Mouse (Mus musculus): ENCODE results near the gene Tas2r139. TPM values are rescaled to one million over a fixed set of nuclear protein-coding genes. Genes with fewer than 3 reads are reported as not detected.
"Not testable (repeated sequence)": the region's sequence is repeated elsewhere in the genome, so short reads cannot be mapped to it uniquely, and the experiment has no call there.

The Tas2r139 gene
- not detected in 2 replicates for polyA plus RNA-seq (2015; fragmentation: Nextera tagmentation; extraction: Ambion mirVana)

DNA sequence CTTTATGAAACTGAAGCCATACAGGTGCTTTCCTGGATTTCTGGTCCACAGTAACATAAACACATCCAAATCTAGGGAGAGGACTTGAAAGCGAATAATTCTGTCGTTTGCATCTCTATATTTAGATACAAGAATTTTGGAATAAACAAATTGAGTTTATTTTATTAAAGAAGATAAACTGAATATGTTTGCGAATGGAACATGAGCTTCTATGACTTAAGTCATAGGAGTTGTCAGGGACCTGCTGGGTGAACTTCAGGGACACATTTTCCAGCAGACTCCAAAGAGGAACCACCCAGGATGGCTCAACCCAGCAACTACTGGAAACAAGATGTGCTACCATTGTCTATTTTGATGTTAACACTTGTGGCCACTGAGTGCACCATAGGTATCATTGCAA lies at the start of gene Tas2r139:
Gene Tas2r139, plus strand, starts transcription at position 301 of the 400 bp plus-strand sequence.
- Histone ChIP-seq H3K4me2 (no peak within 1 kb of the TSS), H3K36me3 (replicated peaks) (no peaks in the 10 kb centered on the region), H3K27ac (replicated peaks) (no peak within 1 kb of the TSS), H3K27me3 (no peaks in the 10 kb centered on the region), H3K9me3 (replicated peaks) (no peaks in the 10 kb centered on the region), H3K9ac (no peak within 1 kb of the TSS), H3K4me3 (replicated peaks) (no peak within 1 kb of the TSS), H3K4me1 (replicated peaks) (no peaks in the 10 kb centered on the region)
- WGBS (ENCODE audit: insufficient replicate concordance): 52% methylated on average over 3 of the region's 3 CpGs
- ATAC-seq (ENCODE audit: insufficient read depth): no peak

DNA sequence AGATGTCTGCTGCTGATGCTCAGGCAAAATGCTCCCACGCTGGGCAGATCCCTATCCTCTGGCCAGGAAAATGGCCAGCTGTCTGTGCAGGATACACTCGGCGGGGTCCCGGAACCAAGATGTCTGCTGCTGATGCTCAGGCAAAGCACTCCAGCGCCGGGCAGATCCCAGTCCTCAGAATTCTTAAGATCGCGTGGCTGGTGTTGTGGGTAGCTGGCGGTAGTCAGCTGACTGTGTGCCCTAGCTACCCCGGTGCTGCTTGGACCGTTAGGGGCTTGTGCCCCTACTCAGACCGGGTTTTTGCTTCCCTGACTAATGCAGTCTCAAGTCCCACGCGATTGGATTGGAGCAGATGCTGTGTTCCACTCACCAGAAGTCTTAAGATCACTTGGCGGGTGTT lies 10.4 kb downstream of the Tas2r139 start:
- not testable (repeated sequence) for H3K36me3 ChIP-seq (replicated peaks); H3K4me3 ChIP-seq (replicated peaks); ATAC-seq (ENCODE audit: insufficient read depth); H3K27me3 ChIP-seq; H3K27ac ChIP-seq (replicated peaks); H3K4me1 ChIP-seq (replicated peaks); H3K9ac ChIP-seq; H3K9me3 ChIP-seq (replicated peaks); H3K4me2 ChIP-seq
- 57% methylated on average over 15 of the region's 15 CpGs for WGBS (ENCODE audit: insufficient replicate concordance)

DNA sequence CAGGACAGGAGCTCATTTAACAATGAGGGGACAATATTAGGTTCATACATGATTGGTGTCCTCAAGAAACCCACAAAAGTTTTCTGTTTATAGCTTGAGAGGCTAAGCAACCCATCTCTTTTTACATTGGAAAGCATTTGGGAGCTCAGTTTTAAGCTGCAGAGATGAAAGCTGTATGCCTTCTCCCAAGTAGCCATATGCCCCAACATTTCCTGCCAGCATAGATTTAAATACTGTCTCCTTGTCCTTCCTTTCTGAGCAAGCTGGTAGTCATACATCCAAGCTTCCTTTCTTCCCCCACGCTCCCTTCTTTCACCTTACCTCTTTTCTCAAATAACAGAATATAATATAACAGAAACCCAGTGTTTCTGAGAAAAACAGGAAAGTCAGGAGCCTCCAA lies 41.7 kb downstream of the Tas2r139 start:
- ATAC-seq (ENCODE audit: insufficient read depth): no peak
- H3K4me1 ChIP-seq (replicated peaks): no peaks in the 10 kb centered on the region

DNA sequence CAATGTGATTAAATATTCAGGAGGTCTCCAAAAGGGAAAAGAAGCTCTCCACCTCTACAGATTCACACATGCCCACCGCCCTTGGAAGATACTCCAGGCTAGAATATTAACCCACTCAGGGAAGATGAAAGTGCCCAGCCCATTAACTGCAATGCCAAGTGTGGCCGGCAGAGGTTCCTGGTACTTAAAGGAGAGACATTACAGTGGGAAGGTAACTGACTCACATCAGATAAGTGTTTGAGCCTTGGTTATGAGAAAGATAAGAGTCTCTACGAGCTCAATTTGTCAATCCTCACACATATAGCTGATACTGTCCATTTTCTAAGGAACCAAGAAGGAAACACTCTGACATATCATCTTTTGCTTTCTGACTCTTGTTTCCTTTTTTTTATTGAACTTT lies 45.5 kb downstream of the Tas2r139 start:
- H3K4me3 ChIP-seq (replicated peaks): no peak overlapping the region
- no peak overlapping the region for H3K9ac ChIP-seq
- H3K9me3 ChIP-seq (replicated peaks): no peaks in the 10 kb centered on the region
- H3K4me1 ChIP-seq (replicated peaks): no peaks in the 10 kb centered on the region
- no peaks in the 10 kb centered on the region for H3K27me3 ChIP-seq
- H3K27ac ChIP-seq (replicated peaks): no peak overlapping the region
- no peak overlapping the region for H3K4me2 ChIP-seq
- ATAC-seq (ENCODE audit: insufficient read depth): no peak
- 26% methylated on average over 3 of the region's 3 CpGs for WGBS (ENCODE audit: insufficient replicate concordance)
- no peaks in the 10 kb centered on the region for H3K36me3 ChIP-seq (replicated peaks)

More for the DNA sequence above, 41.7 kb downstream of the Tas2r139 start:
- WGBS (ENCODE audit: insufficient replicate concordance): 38% methylated on average over 1 of the region's 1 CpGs
- H3K4me3 ChIP-seq (replicated peaks): no peak overlapping the region
- no peaks in the 10 kb centered on the region for H3K36me3 ChIP-seq (replicated peaks)
- H3K27ac ChIP-seq (replicated peaks): no peak overlapping the region
- no peak overlapping the region for H3K4me2 ChIP-seq
- no peaks in the 10 kb centered on the region for H3K27me3 ChIP-seq
- no peaks in the 10 kb centered on the region for H3K9me3 ChIP-seq (replicated peaks)
- no peak overlapping the region for H3K9ac ChIP-seq

Other genes with a start within 250 kb of the Tas2r139 start
- not detected in 2 replicates for gene Sval1, start 189.3 kb upstream of the Tas2r139 start, polyA plus RNA-seq (2015; fragmentation: Nextera tagmentation; extraction: Ambion mirVana)
- not detected in 2 replicates for gene Sval3, start 172.8 kb upstream of the Tas2r139 start, polyA plus RNA-seq (2015; fragmentation: Nextera tagmentation; extraction: Ambion mirVana)
- gene Sva, start 102.5 kb upstream of the Tas2r139 start, polyA plus RNA-seq (2015; fragmentation: Nextera tagmentation; extraction: Ambion mirVana): not detected in 2 replicates
- not detected in 2 replicates for gene Tas2r144, start 74.4 kb downstream of the Tas2r139 start, polyA plus RNA-seq (2015; fragmentation: Nextera tagmentation; extraction: Ambion mirVana)
- gene Gstk1, start 105.0 kb downstream of the Tas2r139 start, polyA plus RNA-seq (2015; fragmentation: Nextera tagmentation; extraction: Ambion mirVana): 6.9 and 8.1 TPM in 2 replicates
- 0.07 TPM in 1 of 2 replicates, not detected in the other for gene Tmem139, start 121.0 kb downstream of the Tas2r139 start, polyA plus RNA-seq (2015; fragmentation: Nextera tagmentation; extraction: Ambion mirVana)
- gene Casp2, start 124.0 kb downstream of the Tas2r139 start, polyA plus RNA-seq (2015; fragmentation: Nextera tagmentation; extraction: Ambion mirVana): 24.6 and 25.0 TPM in 2 replicates
- gene Clcn1, start 145.7 kb downstream of the Tas2r139 start, polyA plus RNA-seq (2015; fragmentation: Nextera tagmentation; extraction: Ambion mirVana): 0.05 and 0.07 TPM in 2 replicates
- not detected in 2 replicates for gene Fam131b, start 183.7 kb downstream of the Tas2r139 start, polyA plus RNA-seq (2015; fragmentation: Nextera tagmentation; extraction: Ambion mirVana)
- 39.7 and 41.9 TPM in 2 replicates for gene Zyx, start 208.7 kb downstream of the Tas2r139 start, polyA plus RNA-seq (2015; fragmentation: Nextera tagmentation; extraction: Ambion mirVana)
- gene Epha1, start 232.3 kb downstream of the Tas2r139 start, polyA plus RNA-seq (2015; fragmentation: Nextera tagmentation; extraction: Ambion mirVana): 6.2 and 6.7 TPM in 2 replicates

All from liver, embryonic 15.5 days (tissue).